Mouse (Mus musculus) left cerebral cortex, adult 11 months (tissue): ENCODE results near the gene Ccdc194.
A peak's percentile ranks its signal among the peaks of the same experiment; 100 is the strongest.

Source experiments
- DNase-seq: peaks from one replicate; pipeline ENCODE4 v3.0.0; 2022; ENCODE audit warnings: low spot score

Ccdc194 gene

DNA sequence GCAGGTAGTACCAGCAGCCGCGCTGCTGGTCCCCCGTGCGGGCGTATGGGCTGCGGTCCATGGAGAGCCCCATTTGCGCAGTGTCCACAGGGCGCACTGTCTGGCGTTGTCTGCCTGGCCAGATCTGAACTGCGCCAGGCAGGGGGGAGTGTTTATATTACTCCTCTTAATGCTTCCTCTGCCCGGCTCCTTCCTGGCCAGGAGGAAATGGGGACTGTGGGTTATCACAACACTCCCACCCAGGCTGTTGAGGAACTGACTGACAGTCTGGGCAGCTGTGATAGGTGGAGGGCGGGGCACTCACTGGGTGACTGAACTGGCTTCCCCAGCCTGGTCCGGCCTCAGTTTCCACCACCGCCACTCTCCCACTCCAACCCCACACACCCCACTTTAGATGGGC is 13.9 kb downstream of the Ccdc194 start, which contains the start of gene Plvap:
Plvap (minus strand) TSS at position 109 of the 400 bp plus-strand sequence.
- DNase-seq, result no peak

DNA sequence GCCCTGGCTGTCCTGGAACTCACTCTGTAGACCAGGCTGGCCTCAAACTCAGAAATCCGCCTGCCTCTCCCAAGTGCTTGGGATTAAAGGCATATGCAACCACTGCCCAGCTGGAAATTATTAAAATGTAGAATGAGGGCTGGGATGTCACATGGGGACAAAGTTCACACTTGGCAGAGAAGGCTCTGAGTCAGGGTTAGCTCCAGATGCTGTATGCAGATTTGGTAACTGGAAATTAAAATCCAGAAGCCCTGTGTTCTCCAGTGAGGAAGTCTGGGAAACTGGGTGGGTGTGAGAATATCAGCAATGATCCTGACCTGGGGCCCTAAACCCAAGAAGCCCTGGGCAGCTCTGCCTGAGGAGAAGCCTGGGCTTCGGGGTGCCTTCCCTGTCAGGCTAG is 16.2 kb downstream of the Ccdc194 start:
- DNase-seq, result no peak

DNA sequence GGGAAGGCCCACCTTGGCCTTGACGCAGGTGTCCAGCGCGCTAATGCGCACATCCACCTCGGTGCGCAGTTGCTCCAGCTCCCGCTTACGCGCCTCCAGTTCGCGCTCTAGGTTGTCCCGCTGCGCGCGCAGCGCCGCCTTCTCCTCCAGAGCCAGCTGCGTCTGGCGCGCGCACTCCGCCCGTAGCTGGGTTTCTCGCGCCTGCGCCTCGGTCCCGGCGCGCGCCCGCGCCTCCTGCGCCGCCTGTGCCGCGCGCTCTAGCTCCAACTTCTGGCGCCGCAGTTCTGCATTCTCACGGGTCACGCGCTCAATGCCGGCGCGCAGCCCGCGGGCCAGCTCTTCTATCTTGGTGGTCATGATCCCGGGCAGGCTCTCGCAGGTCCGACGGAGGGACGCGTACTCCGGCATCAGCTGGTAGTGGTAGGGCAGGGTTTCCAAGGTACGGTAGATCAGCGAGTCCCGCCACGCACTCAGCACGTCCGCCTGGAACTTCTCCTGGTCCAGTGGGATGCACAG is 17.9 kb downstream of the Ccdc194 start:
- peak; percentile 72 for DNase-seq

DNA sequence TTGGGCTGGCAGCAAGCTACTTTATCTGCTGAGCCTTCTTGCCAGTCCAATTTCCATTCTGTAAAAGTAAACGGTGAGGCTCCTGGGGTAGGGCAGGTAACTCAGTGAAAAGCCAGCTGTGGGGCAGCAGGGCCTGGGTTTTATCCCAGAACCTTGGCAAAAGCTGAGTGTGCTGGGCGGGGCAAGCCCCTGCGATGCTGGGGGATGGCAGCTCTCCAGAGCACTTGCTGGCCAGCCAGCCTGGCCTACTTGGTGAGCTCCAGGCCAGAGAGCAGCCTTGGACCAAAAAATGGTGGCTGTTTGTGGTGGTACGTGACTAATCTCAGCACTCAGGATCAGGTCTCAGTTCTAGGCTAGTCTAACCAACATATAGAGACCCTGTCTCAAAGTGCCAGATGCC is 19.5 kb downstream of the Ccdc194 start:
- DNase-seq, result no peak

DNA sequence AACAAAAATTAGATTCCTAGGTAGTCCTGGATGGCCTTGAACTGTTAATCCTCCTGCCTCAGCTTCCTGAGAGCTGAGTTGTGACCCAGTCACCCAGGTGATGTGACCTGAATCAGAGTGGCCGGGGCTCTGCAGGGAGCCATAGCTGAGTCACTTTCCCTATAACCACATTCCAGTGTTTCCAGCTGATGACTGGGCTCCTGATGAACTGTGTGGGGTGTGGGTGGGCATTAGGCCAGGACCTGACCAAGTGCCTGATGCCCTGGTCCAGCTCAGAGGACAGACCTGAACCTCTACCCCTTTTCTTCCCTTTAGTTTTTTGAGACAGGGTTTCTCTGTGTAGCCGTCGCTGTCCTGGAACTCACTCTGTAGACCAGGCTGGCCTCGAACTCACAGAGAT is 20.2 kb downstream of the Ccdc194 start:
- DNase-seq, result no peak

DNA sequence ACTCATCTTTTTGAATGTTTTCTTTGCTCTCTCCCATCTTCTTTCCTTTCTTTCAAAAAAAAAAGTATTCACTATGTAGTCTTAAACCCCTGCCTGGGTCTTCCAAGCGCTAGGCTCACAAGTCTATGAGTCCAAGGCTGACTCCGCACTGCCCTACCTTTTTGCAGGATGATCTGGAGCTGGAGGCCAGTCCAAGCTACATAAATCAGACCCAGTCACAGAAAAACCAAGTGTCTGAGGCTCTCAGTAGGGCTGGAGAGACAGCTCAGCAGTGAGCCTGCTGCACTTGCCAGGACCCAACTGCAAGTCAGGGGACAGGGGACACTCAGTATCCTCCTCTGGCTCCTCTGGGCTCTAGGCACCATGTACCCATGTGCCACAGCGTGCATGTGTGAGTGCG is 21.2 kb downstream of the Ccdc194 start:
- DNase-seq, result no peak

DNA sequence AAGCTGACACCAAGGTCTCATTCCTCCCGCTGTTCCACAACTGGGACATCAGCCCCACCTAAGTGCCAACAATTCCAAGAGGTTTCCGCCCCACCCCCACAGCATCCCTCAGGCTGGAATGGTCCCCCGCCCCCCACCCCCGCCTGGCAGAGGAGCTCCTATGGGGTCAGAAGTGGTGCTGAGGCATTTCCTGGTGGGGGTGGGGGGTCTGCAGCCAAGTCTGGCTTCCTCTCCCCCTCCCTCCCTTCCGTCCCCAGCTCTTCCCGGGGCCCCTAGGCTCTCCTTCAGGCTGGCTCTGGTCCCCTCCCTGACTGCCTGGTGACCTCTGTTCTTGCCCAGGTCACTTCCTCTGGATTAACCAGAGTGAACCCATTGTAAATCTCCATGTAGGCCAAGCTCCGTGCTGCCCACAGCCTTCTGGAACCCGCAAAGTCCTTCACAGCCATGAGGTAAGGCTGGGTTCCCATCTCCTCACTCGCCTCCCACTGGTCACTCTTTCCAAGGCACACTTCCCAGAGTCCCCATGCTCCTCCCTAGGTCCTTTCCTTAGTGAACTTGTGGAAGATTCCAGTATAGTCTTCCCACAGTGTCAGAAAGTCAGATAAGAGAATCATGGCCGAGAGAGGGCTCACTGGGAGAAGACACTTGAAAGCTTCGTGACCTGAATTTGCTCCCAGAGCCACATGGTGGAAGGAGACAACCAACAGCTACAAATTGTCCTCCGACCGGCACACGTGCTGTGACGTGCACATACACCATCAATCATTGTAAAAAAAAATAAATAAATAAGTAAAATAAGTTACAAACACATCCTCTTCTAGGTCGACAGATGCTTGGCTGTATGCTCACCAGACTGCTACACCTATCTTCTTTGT is 26.5 kb downstream of the Ccdc194 start:
- DNase-seq, result no peak

DNA sequence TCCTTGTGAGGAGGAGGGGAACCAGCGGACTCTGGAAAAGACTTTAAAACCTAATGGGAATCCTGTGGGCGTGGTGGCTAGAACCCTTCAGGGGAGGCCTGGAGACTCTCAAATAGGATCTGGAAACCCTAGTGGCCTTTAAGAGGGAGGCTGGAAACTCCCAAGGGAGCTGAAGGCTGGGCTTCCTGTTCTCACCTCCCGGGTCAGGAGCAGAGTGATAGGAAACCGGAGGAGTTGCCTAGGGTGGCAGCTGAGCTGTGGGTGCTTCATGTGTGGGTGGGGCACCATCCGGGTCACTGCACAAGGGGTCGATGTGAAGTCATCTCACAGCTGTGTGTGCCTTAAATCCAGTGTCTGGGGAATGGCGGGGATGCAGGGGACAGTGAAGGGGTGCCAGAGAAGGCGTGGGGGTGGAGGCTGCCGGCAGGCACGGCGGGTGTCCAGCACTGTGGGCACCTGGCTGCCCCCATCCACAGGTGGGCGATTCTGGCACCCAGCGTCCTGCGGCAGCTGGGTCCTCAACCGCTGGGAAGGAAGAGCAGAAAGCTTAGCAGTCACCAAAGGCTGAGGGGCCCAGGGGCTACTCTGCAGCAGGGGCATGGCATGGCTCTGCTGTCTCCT is 27.5 kb downstream of the Ccdc194 start:
- DNase-seq, result no peak

DNA sequence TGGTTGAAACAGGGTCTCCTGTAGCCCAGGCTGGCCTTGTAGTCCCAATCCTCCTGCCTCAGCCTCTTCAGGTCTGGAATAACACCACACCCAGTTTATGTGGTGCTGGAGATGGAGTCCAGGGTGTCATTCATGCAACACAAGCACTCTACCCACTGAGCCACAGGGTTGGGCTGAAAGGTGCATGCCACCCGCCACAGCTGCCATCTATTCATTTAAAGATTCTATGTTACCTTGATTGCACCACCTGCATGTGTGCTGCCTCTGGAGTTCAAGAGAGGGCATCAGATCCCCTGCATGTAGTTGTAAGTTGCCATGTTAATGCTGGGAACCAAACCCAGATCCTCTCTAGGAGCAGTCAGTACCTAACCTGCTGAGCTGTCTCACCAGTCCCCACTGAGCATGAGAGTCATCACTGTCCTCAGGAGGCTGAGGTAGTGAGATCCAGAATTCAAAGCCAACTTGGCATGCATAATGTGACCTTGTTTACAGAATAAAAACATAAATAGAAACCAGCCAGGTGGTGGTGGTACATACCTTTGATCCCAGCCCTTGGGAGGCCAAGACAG is 28.4 kb downstream of the Ccdc194 start:
- DNase-seq, result no peak

DNA sequence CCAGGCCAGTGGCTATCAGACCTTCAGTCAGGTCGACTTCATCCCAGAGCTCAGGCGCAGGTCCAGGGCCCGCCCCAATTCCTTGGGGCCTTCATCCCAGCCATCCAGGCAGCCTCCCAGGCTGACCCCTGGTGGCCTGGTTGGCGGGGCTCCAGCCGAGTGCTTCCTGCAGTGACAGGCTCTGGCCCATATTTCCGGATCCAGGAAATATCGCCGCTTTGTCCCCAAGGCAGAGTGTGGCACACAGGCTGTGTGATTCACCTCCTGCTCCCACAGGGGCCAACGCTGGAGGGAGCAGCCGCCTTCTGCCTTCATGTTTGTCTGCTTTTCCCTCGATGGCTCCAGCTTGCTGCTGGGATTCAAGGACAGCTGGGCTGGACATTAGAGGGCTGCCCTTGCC is 29.0 kb downstream of the Ccdc194 start:
- no peak for DNase-seq

DNA sequence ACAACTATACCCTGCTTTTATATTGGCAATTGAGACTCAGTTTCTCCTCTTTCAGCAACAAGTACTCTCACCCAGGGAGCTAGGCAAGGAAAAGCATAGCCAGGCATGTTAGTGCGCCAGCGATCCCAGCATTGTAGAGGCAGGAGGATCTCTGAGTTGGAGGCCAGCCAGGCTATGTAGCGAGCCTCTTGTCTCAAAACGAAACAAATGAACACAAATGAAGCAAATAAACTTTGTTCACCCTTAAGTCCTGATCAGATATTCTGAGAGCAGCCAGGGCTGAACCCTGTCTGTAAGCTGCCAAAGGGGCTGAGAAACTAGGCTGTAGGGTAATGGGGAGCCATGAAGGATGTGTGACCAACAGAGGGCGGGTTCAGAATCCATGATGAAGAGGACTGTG is 29.7 kb downstream of the Ccdc194 start:
- no peak for DNase-seq

DNA sequence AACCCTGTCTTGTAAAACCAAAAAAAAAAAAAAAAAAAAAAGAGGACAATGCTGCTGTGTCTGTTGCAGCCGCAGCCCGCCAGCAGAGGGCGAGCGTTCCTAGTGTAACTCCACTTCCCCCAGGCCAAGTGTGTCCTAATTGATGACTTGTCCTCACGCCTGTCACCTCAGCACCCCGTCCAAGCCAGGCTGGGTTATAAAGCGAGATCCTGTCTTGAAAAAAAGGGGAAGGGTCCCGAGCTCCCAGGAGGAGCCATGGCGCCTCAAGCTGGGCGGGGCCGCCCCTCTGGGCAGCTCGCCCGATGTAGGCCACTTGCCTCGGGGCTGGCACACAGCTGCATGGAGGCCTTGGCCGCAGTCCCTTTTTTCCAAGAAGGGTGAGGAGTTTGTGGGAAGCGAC is 30.5 kb downstream of the Ccdc194 start:
- peak; percentile 68 for DNase-seq

DNA sequence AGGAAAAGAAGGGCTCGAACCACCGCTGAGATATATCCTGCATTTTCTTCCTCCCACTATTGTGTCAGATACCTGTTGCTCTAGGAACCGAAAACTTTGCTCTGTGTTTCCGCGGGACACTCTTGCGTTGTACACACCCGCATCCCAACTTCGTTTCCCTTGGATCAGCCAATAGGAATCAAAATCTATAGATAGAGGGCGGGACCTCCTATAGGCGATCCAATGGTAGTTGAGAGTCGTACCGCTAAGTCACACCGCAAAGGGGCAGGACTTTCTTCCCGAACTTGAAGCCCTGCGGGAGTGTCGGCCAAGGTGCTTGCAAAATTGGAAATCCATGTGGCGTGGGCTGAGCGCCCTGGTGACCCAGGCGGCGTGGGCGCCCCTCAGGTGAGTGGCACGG is 37.1 kb downstream of the Ccdc194 start:
- DNase-seq, result peak; percentile 88

DNA sequence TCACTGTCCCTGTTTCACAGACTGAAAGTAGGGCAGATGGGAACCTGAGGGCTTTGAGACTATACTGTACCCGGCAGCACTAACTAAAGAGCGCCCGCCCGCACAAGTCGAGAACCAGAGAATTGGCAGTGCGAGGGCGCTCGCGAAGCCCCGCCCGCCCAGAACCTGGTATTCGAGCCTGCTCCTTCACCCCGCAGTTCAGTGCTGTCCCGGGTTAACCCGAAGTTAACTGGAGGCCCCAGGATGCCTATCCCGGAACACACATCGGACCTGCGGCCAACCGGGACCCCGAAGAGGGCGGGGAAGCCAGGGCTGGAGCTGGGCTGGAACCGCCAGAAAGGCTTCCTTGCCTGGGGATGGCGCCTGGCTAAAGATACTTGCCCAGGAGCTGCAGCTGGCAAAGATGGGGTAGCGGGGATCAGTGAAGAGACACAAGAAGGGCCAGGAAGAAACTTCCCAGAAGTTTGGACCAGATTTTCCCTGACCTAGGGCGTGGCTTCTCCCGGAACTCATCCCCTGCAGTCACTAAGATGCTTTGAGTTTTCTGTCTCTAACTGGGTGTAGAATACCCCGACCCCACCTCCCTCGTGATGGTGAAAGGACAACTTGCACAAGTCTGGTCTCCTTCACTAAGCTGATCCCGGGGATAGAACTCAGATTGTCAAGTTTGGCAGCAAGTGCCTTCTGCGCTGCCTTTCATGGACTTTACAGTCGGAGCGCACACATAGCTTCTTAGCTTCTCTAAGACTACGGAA is 37.6 kb downstream of the Ccdc194 start, which contains the start of gene Gtpbp3:
Gtpbp3 (plus strand) TSS at position 413 of the 755 bp plus-strand sequence.
- peak; percentile 61 for DNase-seq

DNA sequence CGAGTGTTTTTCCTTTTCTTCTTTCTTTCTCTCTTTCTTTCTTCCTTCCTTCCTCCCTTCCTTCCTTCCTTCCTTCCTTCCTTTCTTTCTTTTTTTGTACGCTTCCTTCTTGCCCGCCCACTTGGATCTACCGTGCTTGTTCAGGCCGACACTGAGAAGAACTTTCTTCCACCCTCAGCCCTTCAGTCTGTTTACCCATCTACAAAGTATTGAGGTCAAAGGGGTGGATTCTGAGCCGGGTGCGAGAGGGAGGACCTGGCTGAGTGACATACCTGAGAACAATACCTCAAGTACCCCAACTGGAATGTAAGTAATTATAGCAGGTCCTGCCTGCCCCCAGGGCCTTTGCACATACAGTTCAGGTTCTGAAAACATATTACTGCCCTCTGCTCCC is 39.4 kb downstream of the Ccdc194 start:
- DNase-seq, result no peak

DNA sequence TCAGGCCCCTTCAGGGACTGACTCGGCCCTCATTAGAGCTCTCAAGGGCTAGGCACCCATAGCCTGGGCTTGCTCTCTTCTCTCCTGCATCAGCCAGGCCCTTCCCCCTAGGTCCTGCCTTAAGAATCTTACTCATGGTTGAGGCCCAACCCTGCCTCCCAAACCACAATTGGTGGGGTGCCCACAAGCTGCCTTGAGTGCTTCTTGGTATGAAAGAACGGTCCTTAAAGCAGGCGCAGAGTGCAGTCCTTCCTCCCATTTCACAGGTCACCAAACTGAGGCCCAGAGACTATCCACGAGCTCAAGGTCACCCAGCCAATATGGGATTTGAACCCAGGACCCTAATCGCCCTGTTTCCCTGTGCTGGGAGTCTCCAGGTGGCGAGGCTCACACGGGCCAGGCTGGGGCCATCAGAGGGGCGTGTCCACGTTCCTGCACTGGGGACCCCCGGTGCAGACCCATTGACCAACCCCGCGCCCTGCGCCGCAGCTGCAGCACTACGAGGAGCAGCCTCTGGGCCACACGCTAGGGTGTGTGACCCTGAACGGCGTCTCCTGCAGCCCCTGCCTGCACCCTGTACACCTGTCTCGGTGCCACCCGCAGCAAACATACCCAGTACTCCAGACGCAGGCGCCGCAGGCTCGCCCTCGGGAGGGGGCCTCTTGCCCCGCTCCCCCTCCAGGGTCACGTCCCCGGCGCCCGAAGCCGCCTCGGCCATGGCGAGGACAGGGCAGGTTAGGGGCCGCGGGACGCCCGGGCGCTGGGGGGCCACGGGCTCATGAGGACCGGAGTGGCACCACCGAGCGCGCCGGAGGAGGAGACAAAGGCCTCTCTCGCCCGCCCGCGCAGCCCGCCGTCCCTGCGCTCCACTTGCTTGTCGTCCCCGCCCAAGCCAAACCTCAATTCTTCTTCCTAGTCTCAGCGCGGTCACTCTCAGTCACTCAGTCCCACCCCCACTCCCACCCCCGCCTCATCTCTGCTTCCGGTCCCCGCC is 40.1 kb downstream of the Ccdc194 start, which contains the start of gene Ano8:
Ano8 (minus strand) TSS at position 822 of the 994 bp plus-strand sequence.
- peak; percentile 81 for DNase-seq

DNA sequence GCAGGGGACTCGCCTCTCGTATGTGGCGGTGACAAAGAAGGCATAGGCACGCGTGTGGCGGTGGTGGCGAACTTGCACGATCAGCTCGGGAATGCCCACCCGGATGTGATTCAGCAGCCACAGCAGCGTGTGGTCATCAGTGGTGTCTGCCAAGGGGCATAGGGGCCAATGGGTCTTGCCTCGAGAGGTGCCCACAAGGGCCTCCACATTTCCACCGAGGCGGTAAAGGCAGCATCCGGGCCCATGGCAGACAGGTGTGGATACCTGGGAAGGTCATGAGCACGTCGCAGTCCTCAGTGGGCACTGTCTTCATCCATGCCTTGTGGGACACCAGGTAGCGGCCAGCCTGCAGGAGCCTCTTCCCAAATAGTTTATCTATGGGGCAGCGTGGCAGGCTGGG is 40.8 kb downstream of the Ccdc194 start:
- DNase-seq, result no peak

DNA sequence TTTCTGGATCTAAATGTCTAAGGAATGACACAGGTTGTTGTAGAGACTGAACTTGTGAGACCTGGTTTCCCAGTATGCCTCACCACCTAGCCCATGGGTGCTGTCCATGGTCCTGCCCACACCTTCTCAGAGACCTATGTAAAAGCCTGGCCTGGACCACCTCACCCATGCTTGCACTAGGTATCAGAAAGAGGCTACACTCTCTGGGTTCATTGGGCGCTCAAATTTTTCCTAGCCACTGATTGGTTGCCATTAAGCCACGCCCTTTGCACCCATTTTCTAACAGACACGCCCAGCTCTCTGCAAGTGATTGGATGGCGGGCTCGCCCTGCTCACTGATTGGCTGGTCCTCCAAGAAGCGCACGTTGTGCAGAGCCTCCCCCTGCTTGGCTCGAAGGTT is 41.6 kb downstream of the Ccdc194 start:
- DNase-seq, result no peak

DNA sequence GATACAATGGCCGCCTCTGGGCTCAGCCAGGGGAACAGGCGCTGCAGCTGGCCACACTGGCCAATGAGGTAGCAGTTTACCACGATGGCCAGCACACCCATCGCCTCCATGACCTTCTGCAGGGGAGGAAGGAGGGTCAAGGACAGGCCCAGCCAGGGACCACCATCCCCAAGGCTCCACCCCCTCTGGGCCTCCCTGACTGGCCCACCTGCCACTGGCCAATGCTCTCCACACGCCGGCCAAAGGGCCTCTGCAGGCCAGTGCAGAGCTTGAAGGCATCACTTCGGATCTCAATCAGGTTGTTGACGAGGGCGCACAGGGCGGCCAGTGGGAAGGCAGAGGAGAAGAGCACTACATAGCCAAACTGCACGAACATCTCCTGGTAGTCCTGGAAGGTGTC is 46.6 kb downstream of the Ccdc194 start:
- DNase-seq, result no peak

DNA sequence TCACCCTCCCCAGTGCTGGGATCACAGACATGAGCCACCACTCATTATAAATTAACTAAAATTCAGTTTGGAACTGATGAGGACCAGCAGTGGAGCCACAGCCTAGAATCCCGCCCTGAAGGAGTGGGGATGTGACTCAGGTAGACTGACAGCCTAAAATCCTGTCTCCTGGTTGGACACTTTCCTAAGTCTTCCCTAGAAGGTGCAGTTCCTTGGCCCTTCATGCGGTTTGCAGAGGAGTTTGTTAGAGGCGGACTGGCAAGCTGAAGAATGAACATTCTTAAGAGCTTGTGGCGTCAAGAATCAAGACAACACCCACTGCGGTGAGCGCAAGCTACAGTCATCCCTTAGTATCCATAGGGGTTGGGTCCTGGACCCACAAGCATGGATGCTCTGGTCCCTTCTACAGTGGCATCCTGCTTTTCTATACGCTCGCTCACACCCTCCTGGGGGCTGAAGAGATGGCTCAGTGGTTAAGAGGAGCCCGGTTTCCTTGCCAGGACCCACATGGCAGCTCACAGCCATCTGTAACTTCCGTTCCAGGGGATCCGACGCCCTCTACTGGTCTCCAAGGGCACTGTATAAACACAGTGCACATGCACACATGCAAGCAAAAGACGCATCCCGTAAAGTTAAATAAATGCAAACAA is 48.2 kb downstream of the Ccdc194 start:
- no peak for DNase-seq
